Mouse (Mus musculus) hindbrain, embryonic 13.5 days (tissue): Measurements from ENCODE around the gene Palmd. TPM values are rescaled to one million over a fixed set of nuclear protein-coding genes. Genes with fewer than 3 reads are reported as not detected.

Source experiments
- ATAC-seq: fragments of 200-750 bp; cut with Nextera tagmentation; 2 replicates; pipeline ENCODE4 v1.8.0; 2017; ENCODE audit warnings: moderate TSS enrichment; ENCODE audit not compliant: low FRiP score
- H3K27ac ChIP-seq: fragments of 300-500 bp; sonication (generic); 2 replicates; pipeline ENCODE4 v1.5.1; 2015; ENCODE audit warnings: inconsistent platforms, mild to moderate bottlenecking, moderate library complexity
- H3K27me3 ChIP-seq: fragments of 300-500 bp; sonication (generic); 2 replicates; pipeline ENCODE4 v1.6.1; 2015; ENCODE audit warnings: mild to moderate bottlenecking, inconsistent platforms
- H3K36me3 ChIP-seq: fragments of 300-500 bp; sonication (generic); 2 replicates; pipeline ENCODE4 v1.6.1; 2015; ENCODE audit warnings: mild to moderate bottlenecking, inconsistent platforms
- H3K4me1 ChIP-seq: fragments of 300-500 bp; sonication (generic); replicated peaks from 2 replicates; pipeline ENCODE4 v1.6.1; 2015; ENCODE audit warnings: inconsistent platforms
- H3K4me2 ChIP-seq: fragments of 300-500 bp; sonication (generic); 2 replicates; pipeline ENCODE4 v1.6.1; 2015; ENCODE audit warnings: inconsistent platforms, mild to moderate bottlenecking, moderate library complexity
- H3K4me3 ChIP-seq: fragments of 300-500 bp; sonication (generic); 2 replicates; pipeline ENCODE4 v1.5.1; 2015; ENCODE audit warnings: mild to moderate bottlenecking, inconsistent platforms
- H3K9ac ChIP-seq: fragments of 300-500 bp; sonication (generic); 2 replicates; pipeline ENCODE4 v1.6.1; 2015; ENCODE audit warnings: mild to moderate bottlenecking, inconsistent platforms
- H3K9me3 ChIP-seq: fragments of 300-500 bp; sonication (generic); 2 replicates; pipeline ENCODE4 v1.6.1; 2016; ENCODE audit warnings: inconsistent platforms
- WGBS: fragments of 180-500 bp; shearing (Covaris S2); methylation state at CpG from one replicate; pipeline ENCODE4 v1.1.7; 2015; 5-methylcytosine and 5-hydroxymethylcytosine counted together
- polyA plus RNA-seq: library from polyadenylated mRNA; unstranded; fragments of >200 nt; fragmentation: Nextera tagmentation; extraction: Ambion mirVana; gene quantifications from 2 replicates; pipeline ENCODE4 v1.2.1, GENCODE M21; 2015

The Palmd gene
- polyA plus RNA-seq, 1 experiment from 2014 or later = 7.5 TPM

GRCm38 (mm10) chr3:116953366-116953765 is 15.4 kb downstream of the Palmd start:
- no peak overlapping the region for H3K27ac ChIP-seq
- no peak overlapping the region for H3K4me2 ChIP-seq
- no peaks in the 10 kb centered on the region for H3K36me3 ChIP-seq
- no peak overlapping the region for H3K9ac ChIP-seq
- no peaks in the 10 kb centered on the region for H3K4me1 ChIP-seq
- no peak overlapping the region for H3K4me3 ChIP-seq
- 88% methylated on average over 6 of the region's 6 CpGs for WGBS
- no peaks in the 10 kb centered on the region for H3K9me3 ChIP-seq
- no peaks in the 10 kb centered on the region for H3K27me3 ChIP-seq
- ATAC-seq = no peak

DNA sequence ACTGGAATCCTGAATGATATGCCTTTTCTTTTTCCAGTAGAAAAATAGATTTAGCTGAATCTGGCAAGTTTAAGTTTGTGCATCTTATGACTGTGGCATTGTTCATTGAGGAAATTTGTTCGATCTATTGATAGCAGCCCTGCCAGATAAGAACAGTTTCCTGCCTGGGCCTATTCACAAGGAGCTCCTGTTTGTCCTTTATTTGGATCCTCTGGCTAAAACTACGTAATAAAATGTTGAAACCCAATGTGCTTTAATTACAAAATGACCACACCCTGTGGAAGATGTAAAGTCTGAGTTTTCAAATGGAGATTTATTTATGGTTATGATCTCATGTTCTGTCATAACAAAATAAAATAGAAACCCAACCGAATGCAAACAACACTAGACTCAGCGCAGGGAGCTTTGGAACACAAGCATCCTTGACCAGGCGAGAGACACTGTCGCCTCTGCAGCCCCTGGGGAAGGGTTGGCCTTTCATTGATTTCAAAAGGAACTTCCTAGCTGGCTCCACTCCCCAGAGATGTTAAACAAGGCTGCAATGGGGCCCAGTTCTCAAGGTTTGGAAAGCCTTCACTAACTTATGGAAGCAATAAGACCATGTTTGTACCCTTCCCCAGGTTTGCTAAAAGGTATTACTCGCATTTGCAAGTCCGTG is 16.4 kb downstream of the Palmd start:
- Histone ChIP-seq H3K27ac (no peak overlapping the region), H3K27me3 (no peaks in the 10 kb centered on the region), H3K4me3 (no peak overlapping the region), H3K36me3 (no peaks in the 10 kb centered on the region), H3K9ac (no peak overlapping the region), H3K4me2 (no peak overlapping the region), H3K4me1 (no peaks in the 10 kb centered on the region), H3K9me3 (no peaks in the 10 kb centered on the region)
- no peak for ATAC-seq
- WGBS = 85% methylated on average over 8 of the region's 8 CpGs

GRCm38 (mm10) chr3:116951489-116951888 is 17.3 kb downstream of the Palmd start:
- H3K27ac ChIP-seq = no peak overlapping the region
- no peaks in the 10 kb centered on the region for H3K36me3 ChIP-seq
- H3K9ac ChIP-seq = no peak overlapping the region
- H3K9me3 ChIP-seq = no peaks in the 10 kb centered on the region
- H3K4me1 ChIP-seq = no peaks in the 10 kb centered on the region
- no peaks in the 10 kb centered on the region for H3K27me3 ChIP-seq
- WGBS = 93% methylated on average over 3 of the region's 3 CpGs
- H3K4me3 ChIP-seq = no peak overlapping the region
- H3K4me2 ChIP-seq = no peak overlapping the region
- no peak for ATAC-seq

- Histone ChIP-seq H3K4me3 (no peak overlapping the region), H3K4me2 (no peak overlapping the region), H3K9ac (no peak overlapping the region), H3K27me3 (no peaks in the 10 kb centered on the region), H3K36me3 (no peaks in the 10 kb centered on the region), H3K9me3 (no peaks in the 10 kb centered on the region), H3K4me1 (no peaks in the 10 kb centered on the region), H3K27ac (no peak overlapping the region)
- WGBS = 88% methylated on average over 6 of the region's 6 CpGs
- ATAC-seq = no peak
Observed at GRCm38 (mm10) chr3:116950665-116951115, 18.1 kb downstream of the Palmd start.

DNA sequence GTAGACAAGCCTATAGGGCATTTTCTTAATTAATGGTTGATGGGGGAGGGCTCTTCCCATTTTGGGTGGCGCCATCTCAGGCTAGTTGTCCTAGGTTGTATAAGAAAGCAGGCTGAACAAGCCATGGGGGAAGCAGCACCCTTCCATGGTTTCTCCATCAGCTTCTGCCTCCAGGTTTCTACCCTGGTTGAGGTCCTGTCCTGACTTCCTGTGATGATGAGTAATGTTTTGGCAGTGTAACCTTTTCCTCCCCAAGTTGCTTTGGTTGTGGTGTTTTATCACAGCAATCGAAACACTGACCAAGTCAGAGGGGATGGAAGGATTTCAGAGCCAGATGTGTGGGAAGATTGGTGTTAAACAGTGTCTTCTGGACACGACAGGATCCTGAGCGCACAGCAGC is 22.3 kb downstream of the Palmd start:
- H3K9ac ChIP-seq = no peak overlapping the region
- no peaks in the 10 kb centered on the region for H3K4me1 ChIP-seq
- no peak for ATAC-seq
- H3K27me3 ChIP-seq = no peaks in the 10 kb centered on the region
- H3K27ac ChIP-seq = no peak overlapping the region
- no peaks in the 10 kb centered on the region for H3K36me3 ChIP-seq
- H3K9me3 ChIP-seq = no peaks in the 10 kb centered on the region
- 91% methylated on average over 4 of the region's 4 CpGs for WGBS
- H3K4me2 ChIP-seq = no peak overlapping the region
- H3K4me3 ChIP-seq = no peak overlapping the region

DNA sequence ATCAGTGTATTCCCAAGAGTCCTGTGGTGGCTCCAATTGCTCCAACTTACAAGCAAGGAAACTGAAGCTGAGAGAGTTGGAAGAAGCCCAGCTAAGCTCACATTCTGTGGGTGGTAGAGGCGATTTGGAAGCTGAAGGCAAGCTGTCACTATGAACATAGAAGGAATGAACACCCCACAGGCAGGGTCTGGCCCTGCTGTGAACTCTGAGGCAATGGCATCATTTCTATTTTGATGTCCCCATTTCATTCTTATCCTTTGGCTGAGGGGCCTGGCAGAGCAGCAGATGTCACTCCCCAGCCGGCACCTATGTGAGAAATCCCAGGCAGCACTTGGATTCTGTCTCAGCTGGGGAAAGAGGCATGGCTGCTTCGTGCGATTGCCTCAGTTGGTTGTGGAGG is 25.4 kb downstream of the Palmd start:
- no peak overlapping the region for H3K4me2 ChIP-seq
- no peak for ATAC-seq
- 79% methylated on average over 4 of the region's 4 CpGs for WGBS
- no peaks in the 10 kb centered on the region for H3K36me3 ChIP-seq
- H3K4me3 ChIP-seq = no peak overlapping the region
- H3K4me1 ChIP-seq = no peaks in the 10 kb centered on the region
- H3K27me3 ChIP-seq = no peaks in the 10 kb centered on the region
- no peaks in the 10 kb centered on the region for H3K9me3 ChIP-seq
- no peak overlapping the region for H3K27ac ChIP-seq
- H3K9ac ChIP-seq = no peak overlapping the region

DNA sequence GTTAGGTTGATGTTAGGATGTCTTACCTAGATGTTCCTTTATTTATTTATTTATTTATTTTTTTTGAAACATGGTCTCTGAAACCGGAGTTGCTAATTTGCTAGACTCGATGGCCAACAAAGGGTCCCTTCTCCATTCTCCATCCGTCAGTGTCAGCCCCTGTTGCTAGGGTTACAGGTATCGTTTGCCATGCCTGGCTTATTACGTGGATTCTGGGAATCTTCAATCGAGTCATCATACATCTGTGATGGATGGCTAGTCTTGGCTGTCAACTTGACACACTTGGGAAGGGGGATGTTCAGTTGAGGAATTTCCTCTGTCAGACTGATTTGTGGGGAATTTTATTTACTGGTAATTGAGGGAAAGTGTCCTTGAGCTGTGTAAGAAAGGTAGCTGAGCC is 26.0 kb downstream of the Palmd start:
- H3K4me3 ChIP-seq = no peak overlapping the region
- H3K9ac ChIP-seq = no peak overlapping the region
- H3K36me3 ChIP-seq = no peaks in the 10 kb centered on the region
- WGBS = 46% methylated on average over 6 of the region's 6 CpGs
- no peaks in the 10 kb centered on the region for H3K27me3 ChIP-seq
- H3K4me2 ChIP-seq = no peak overlapping the region
- no peak for ATAC-seq
- no peak overlapping the region for H3K27ac ChIP-seq
- H3K9me3 ChIP-seq = no peaks in the 10 kb centered on the region
- H3K4me1 ChIP-seq = no peaks in the 10 kb centered on the region

DNA sequence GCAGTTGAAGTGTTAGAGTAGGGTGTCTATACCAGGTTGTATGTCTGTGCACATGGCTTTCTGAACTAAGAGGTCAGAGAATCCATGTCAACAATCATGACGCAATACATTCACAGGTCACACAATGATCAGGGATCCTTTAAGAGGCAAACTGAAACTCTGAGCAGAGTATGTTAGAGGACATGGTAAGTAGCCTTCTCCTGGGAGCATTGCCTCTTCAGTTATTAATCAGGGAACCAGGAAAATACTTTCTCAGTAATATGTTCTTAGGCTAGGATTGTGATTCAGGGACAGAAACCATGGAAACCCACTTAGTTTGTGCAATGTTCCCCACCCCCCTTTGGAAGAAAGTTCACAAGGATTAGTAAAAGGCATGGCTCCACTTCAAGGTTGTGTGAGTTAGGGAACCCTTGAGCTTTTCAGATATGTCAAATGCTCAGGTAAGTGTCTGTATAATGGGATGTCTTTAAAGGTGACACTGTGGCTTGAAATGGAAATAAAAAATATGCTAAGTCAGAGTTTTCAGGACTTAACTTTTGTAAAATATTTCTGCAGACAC is 27.1 kb downstream of the Palmd start:
- H3K36me3 ChIP-seq = no peaks in the 10 kb centered on the region
- no peak overlapping the region for H3K4me3 ChIP-seq
- H3K27me3 ChIP-seq = no peaks in the 10 kb centered on the region
- ATAC-seq = no peak
- H3K4me2 ChIP-seq = no peak overlapping the region
- WGBS = 95% methylated on average over 1 of the region's 1 CpGs
- no peak overlapping the region for H3K9ac ChIP-seq
- H3K4me1 ChIP-seq = no peaks in the 10 kb centered on the region
- H3K27ac ChIP-seq = no peak overlapping the region
- H3K9me3 ChIP-seq = no peaks in the 10 kb centered on the region

DNA sequence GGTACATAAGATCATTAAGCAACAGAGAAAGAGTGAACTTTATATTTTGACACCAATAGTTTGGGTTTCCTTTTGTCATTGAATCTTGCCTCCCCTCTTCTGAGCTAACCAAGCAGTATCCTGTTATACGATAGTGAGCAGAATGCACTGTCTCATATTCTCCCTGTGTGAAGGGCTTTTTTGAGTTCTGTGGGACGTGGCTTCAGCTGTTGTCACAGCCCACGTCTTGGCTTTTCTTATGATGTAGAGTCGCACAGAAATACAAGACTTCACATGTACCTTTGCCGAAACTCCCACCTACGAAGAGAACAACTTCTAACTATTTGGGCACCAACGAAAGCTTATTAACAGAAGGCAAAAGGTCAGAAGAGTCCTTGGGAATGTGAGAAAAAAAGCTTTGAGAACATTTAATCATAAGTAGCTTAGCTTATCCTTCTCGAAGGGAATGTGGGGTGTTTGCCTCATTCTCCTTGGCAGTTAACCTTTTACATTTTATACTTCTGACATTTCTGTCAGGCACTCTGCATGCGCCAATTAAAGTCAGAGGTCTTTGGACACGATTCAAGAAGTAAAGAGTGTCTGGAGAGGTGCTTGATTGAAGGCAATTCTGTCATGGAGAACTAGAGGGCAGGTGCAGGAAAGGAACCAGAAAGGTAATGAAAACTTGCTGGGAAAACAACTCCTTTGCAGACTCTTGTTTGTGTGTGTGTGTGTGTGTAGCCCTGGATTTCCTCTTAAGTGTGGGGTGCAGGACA is 27.8 kb downstream of the Palmd start:
- H3K9ac ChIP-seq = no peak overlapping the region
- no peaks in the 10 kb centered on the region for H3K9me3 ChIP-seq
- no peak for ATAC-seq
- H3K36me3 ChIP-seq = no peaks in the 10 kb centered on the region
- no peak overlapping the region for H3K27ac ChIP-seq
- no peak overlapping the region for H3K4me3 ChIP-seq
- no peak overlapping the region for H3K4me2 ChIP-seq
- WGBS = 88% methylated on average over 10 of the region's 10 CpGs
- no peaks in the 10 kb centered on the region for H3K4me1 ChIP-seq
- no peaks in the 10 kb centered on the region for H3K27me3 ChIP-seq

GRCm38 (mm10) chr3:116936934-116937691 is 31.7 kb downstream of the Palmd start:
- 58% methylated on average over 4 of the region's 4 CpGs for WGBS
- H3K36me3 ChIP-seq = no peaks in the 10 kb centered on the region
- H3K9ac ChIP-seq = no peak overlapping the region
- no peak overlapping the region for H3K4me3 ChIP-seq
- H3K4me1 ChIP-seq = no peaks in the 10 kb centered on the region
- no peak for ATAC-seq
- H3K9me3 ChIP-seq = no peaks in the 10 kb centered on the region
- H3K27me3 ChIP-seq = no peaks in the 10 kb centered on the region
- no peak overlapping the region for H3K4me2 ChIP-seq
- H3K27ac ChIP-seq = no peak overlapping the region

DNA sequence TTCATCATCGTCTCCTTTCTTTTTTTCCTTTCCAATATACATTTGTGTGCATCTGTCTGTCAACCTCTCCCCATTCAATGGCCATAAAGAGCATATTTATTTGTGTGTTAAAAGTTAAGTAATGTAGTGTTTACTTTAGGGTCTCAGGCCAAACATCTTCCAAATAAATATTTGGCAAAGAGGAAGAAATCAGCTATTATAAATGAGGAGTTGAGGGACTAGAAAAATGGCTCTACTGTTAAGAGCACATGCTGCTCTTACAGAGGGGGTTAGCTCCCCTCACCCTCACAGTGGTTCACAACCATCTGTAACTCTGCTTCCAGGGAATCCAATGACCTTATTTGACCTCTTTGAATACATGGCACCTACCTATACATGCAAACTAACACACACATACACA is 35.6 kb downstream of the Palmd start:
- WGBS = 84% methylated on average over 1 of the region's 1 CpGs
- H3K4me3 ChIP-seq = no peak overlapping the region

DNA sequence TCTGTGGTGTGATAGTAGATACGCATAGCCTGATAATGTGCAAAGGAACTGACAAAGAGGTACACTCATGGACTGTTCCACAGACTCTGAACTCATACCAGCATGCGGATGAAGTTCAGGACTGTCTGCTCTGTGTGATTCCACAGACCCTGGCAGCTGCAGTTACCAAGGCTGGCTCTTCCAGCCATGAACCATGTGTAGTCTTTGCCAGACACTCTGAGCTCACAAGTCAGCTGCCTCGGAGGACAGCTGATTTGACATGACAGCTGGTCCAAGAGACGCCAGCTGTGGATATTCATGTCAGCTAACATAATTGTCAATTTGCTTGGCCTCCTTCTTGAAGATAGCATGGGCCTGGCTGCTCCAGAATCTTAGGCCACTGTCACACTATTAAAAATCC is 39.8 kb downstream of the Palmd start:
- H3K4me2 ChIP-seq = no peak overlapping the region
- no peak overlapping the region for H3K4me3 ChIP-seq
- no peak overlapping the region for H3K9ac ChIP-seq
- H3K36me3 ChIP-seq = no peaks in the 10 kb centered on the region
- no peaks in the 10 kb centered on the region for H3K9me3 ChIP-seq
- ATAC-seq = no peak
- no peaks in the 10 kb centered on the region for H3K27me3 ChIP-seq
- H3K27ac ChIP-seq = no peak overlapping the region
- no peaks in the 10 kb centered on the region for H3K4me1 ChIP-seq
- 83% methylated on average over 4 of the region's 4 CpGs for whole genome bisulfite sequencing

More for the DNA sequence above, 35.6 kb downstream of the Palmd start:
- Histone ChIP-seq H3K4me2 (no peak overlapping the region), H3K36me3 (no peaks in the 10 kb centered on the region), H3K4me1 (no peaks in the 10 kb centered on the region), H3K27me3 (no peaks in the 10 kb centered on the region), H3K9me3 (no peaks in the 10 kb centered on the region), H3K9ac (no peak overlapping the region), H3K27ac (no peak overlapping the region)
- ATAC-seq = no peak
